Mouse (Mus musculus) ES-Bruce4 (cell line): ENCODE measurements around the gene Gm10912.

Source experiments
- CTCF ChIP-seq: IDR thresholded peaks from one replicate; pipeline ENCODE4 v1.8.1; 2011; ENCODE audit warnings: low read depth, low read length
- EP300 ChIP-seq: IDR thresholded peaks from 2 replicates; pipeline ENCODE4 v1.6.1; 2011; ENCODE audit warnings: low read depth, low read length; ENCODE audit not compliant: insufficient read depth

DNA sequence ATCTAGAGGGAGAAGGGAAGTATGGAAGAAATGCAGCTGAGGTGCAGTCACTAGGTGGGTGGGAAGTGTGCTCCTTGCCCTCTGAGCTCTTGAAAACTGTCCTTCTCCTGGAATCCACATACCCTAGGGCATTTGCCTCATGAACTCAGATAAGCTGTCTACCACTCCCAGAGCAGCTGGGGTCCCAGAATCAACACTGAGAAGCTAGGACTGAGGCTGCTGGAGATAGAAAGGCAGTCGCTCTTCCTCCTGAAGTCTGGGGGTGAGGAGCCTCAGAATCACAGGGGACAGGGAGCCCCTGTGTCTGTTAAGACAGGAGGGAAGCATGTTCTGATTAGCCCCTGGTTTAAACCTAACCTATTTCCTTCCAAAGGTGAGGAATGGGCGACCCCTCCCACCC, 43.9 kb downstream of the Gm10912 start:
- TF ChIP-seq EP300, result no peak
- no peak for TF ChIP-seq CTCF
